8 mouse cellular contexts compared by ENCODE assay signal in genomic region chrX:77432001-77432565, GRCm38 (mm10).
DNase-seq lines count a peak whose midpoint lies in the region; ATAC-seq and TF ChIP-seq lines count a peak whose summit lies in the region.

No protein-coding gene starts in this region.

- H3K27ac ChIP-seq in heart, adult 2 months = peak overlapping the region; percentile 73
- H3K27ac ChIP-seq in heart, embryonic 10.5 days = no peak overlapping the region
- peak overlapping the region; percentile 54 for H3K27ac ChIP-seq in ES-Bruce4 (ENCODE audit: insufficient read depth, low read length)
- H3K27ac ChIP-seq in intestine, embryonic 16.5 days (ENCODE audit: low read length) = peak overlapping the region; percentile 27
- H3K27ac ChIP-seq in thymus, adult 2 months (ENCODE audit: control insufficient read depth, insufficient read depth, low read length) = no peak overlapping the region

- no peak for TF ChIP-seq POLR2A in heart, adult 2 months (IDR thresholded peaks at IDR 0.05; ENCODE audit: insufficient read depth, low read depth, low read length)
- no peak for TF ChIP-seq POLR2A in ES-Bruce4 (IDR thresholded peaks at IDR 0.05; ENCODE audit: insufficient read depth, low read length)
- TF ChIP-seq POLR2A in thymus, adult 2 months (IDR thresholded peaks at IDR 0.05; ENCODE audit: control insufficient read depth, extremely low read depth, insufficient read depth, low read length, poor library complexity) = no peak

- no peaks in the 10 kb centered on the region for H3K27me3 ChIP-seq in heart, adult 2 months (ENCODE audit: control insufficient read depth, insufficient read depth, low read length)
- no peaks in the 10 kb centered on the region for H3K27me3 ChIP-seq in heart, embryonic 10.5 days (ENCODE audit: insufficient read depth, poor library complexity, severe bottlenecking)
- H3K27me3 ChIP-seq in ES-Bruce4 (ENCODE audit: control insufficient read depth, insufficient read depth, low read length, poor library complexity, severe bottlenecking) = no peaks in the 10 kb centered on the region
- H3K27me3 ChIP-seq in intestine, embryonic 16.5 days (replicated peaks; ENCODE audit: control insufficient read depth, insufficient read depth, low read length) = no peaks in the 10 kb centered on the region
- H3K27me3 ChIP-seq in thymus, adult 2 months (ENCODE audit: control insufficient read depth, insufficient read depth, low read length) = no peaks in the 10 kb centered on the region

- no peaks in the 10 kb centered on the region for H3K79me2 ChIP-seq in heart, adult 2 months (replicated peaks; ENCODE audit: control insufficient read depth, insufficient read depth, low read length)

- no peak overlapping the region for H3K4me2 ChIP-seq in intestine, embryonic 16.5 days (ENCODE audit: low read depth, low read length)

- ATAC-seq in intestine, embryonic 16.5 days = peak; percentile 13; the same call in 1 of the 2 replicates

- TF ChIP-seq EP300 in heart, adult 2 months (IDR thresholded peaks at IDR 0.05; ENCODE audit: insufficient read depth, low read depth, low read length) = no peak
- no peak for TF ChIP-seq EP300 in ES-Bruce4 (IDR thresholded peaks at IDR 0.05; ENCODE audit: insufficient read depth, low read depth, low read length)

- 54% methylated on average over 2 of the region's 2 CpGs for WGBS in heart, adult 2 months
- WGBS in heart, embryonic 10.5 days = 44% methylated on average over 2 of the region's 2 CpGs
- 46% methylated on average over 2 of the region's 2 CpGs for WGBS in intestine, embryonic 16.5 days
- 100% methylated on average over 2 of the region's 2 CpGs for WGBS in thymus, adult 2 months

- intact Hi-C loops in heart, adult 2 months (cut with DNase I) = loop anchor here (2.0 to 10.0 kb wide), 3 partner anchors 120 to 363 kb away; partner anchors contain the start of gene Prkx

- no peak for TF ChIP-seq CTCF in heart, adult 2 months (IDR thresholded peaks at IDR 0.05)
- TF ChIP-seq CTCF in ES-Bruce4 (IDR thresholded peaks at IDR 0.05; ENCODE audit: low read depth, low read length) = no peak
- no peak for TF ChIP-seq CTCF in thymus, adult 2 months (IDR thresholded peaks at IDR 0.05; ENCODE audit: borderline replicate concordance, control insufficient read depth, extremely low read depth, insufficient read depth, low read length, poor library complexity)

- no peaks in the 10 kb centered on the region for H3K9me3 ChIP-seq in heart, embryonic 10.5 days
- H3K9me3 ChIP-seq in ES-Bruce4 (replicated peaks; ENCODE audit: control insufficient read depth, insufficient read depth, low read length, poor library complexity, severe bottlenecking) = no peaks in the 10 kb centered on the region
- no peaks in the 10 kb centered on the region for H3K9me3 ChIP-seq in intestine, embryonic 16.5 days (ENCODE audit: control insufficient read depth, low read length)

- peaks cover 2% of the 10 kb centered on the region; the same call in 1 of the 2 replicates for H3K4me1 ChIP-seq in heart, adult 2 months (ENCODE audit: control insufficient read depth, insufficient read depth, low read length)
- no peaks in the 10 kb centered on the region for H3K4me1 ChIP-seq in heart, embryonic 10.5 days
- H3K4me1 ChIP-seq in ES-Bruce4 (ENCODE audit: control insufficient read depth, insufficient read depth, low read length) = peaks cover 3% of the 10 kb centered on the region
- 0 out of 2 replicates have a peak, but pooled peaks cover 3% of the 10 kb centered on the region for H3K4me1 ChIP-seq in intestine, embryonic 16.5 days (ENCODE audit: control insufficient read depth, insufficient read depth, low read length)
- H3K4me1 ChIP-seq in thymus, adult 2 months (replicated peaks; ENCODE audit: control insufficient read depth, insufficient read depth, low read length) = no peaks in the 10 kb centered on the region; the same call in none of the 2 replicates

- H3K4me3 ChIP-seq in heart, adult 2 months = no peak overlapping the region
- no peak overlapping the region for H3K4me3 ChIP-seq in heart, embryonic 10.5 days
- H3K4me3 ChIP-seq in ES-Bruce4 (ENCODE audit: low read depth, low read length) = no peak overlapping the region
- H3K4me3 ChIP-seq in intestine, embryonic 16.5 days (ENCODE audit: low read length) = no peak overlapping the region
- no peak overlapping the region for H3K4me3 ChIP-seq in thymus, adult 2 months (ENCODE audit: control insufficient read depth, insufficient read depth, low read length)

- no peak overlapping the region for H3K9ac ChIP-seq in heart, adult 2 months (ENCODE audit: low read depth, low read length)
- H3K9ac ChIP-seq in ES-Bruce4 (ENCODE audit: low read depth, poor library complexity, severe bottlenecking) = peak overlapping the region; percentile 48
- no peak overlapping the region for H3K9ac ChIP-seq in intestine, embryonic 16.5 days (ENCODE audit: low read depth, low read length)

- DNase-seq in heart, adult 2 months = no peak
- no peak for DNase-seq in heart, embryonic 10.5 days (ENCODE audit: low spot score)
- DNase-seq in cerebellum, postnatal 14 days = peak; percentile 17 to 34
- DNase-seq in frontal cortex, postnatal 14 days (ENCODE audit: low spot score in 2 of 2) = no peak
- no peak for DNase-seq in thymus, adult 2 months
- DNase-seq in spleen, adult 18-20 months = no peak

- no peaks in the 10 kb centered on the region for H3K36me3 ChIP-seq in heart, adult 2 months (ENCODE audit: control insufficient read depth, insufficient read depth, low read length)
- no peaks in the 10 kb centered on the region for H3K36me3 ChIP-seq in heart, embryonic 10.5 days
- H3K36me3 ChIP-seq in ES-Bruce4 (ENCODE audit: control insufficient read depth, insufficient read depth, low read length, poor library complexity, severe bottlenecking) = no peaks in the 10 kb centered on the region
- no peaks in the 10 kb centered on the region for H3K36me3 ChIP-seq in intestine, embryonic 16.5 days (ENCODE audit: control insufficient read depth, insufficient read depth, low read length)
- H3K36me3 ChIP-seq in thymus, adult 2 months (ENCODE audit: control insufficient read depth, insufficient read depth, low read length) = no peaks in the 10 kb centered on the region

Comparison
In these comparisons a context has a peak if more than half of its experiments do, and no peak if none do; other contexts are left out.
1. H3K27ac ChIP-seq: peak in heart, adult 2 months (single experiment), ES-Bruce4 (single experiment) and intestine, embryonic 16.5 days (single experiment); none in heart, embryonic 10.5 days (single experiment) and thymus, adult 2 months (single experiment).
2. DNase-seq: peak in cerebellum, postnatal 14 days (2 of 2); none in heart, adult 2 months (0 of 2), heart, embryonic 10.5 days (single experiment), frontal cortex, postnatal 14 days (0 of 2), thymus, adult 2 months (single experiment) and spleen, adult 18-20 months (0 of 2).